Mouse (Mus musculus): Measurements from ENCODE around the gene Acvr2a.
"Not testable (repeated sequence)": the region's sequence is repeated elsewhere in the genome, so short reads cannot be mapped to it uniquely, and the experiment has no call there.

Gene Acvr2a

DNA sequence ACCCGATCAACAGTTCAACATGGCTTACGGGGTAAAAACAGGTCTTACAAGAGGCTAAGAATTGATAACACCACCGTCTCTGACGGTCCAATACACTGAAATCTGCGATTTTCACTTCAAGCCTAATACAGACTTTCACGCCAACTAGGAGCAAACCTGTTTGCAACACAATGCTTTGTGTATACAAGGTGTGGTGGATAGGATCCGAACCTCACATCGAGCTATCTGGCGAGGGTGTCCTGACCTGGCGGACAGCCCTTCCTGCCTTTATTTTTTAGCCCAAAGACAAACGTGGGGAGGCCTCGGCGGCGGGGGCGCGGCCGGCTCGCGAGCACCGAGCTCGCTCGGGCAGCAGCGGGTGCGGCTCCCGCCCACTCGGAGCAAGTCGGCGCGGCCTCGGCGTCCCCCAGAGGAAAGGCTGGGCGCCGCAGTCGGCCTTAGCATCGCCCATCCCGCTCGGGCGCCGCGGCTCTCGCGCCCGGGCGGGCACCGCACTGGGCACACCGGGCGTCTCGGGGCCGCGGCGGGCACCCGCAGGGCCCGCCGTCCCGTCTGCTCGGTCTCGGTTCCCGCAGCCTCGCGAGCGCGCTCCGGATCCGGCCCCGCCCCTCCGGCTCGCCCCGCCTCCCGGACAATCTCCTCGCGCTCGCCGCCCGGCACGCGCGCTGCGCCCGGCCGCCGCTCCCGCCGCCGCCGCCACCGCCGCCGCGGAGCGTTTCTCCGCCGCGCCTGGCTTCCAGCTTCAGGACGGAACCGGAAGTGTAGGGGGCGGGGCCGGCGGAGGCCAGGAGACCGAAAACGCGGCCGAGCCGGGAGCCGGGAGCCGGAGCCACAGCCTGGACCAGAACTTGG lies at the start of gene Acvr2a:
TSS of gene Acvr2a (plus strand) at position 739 of the 852 bp plus-strand sequence.
- peak; percentile 87 to 92 for DNase-seq (ENCODE audit: low spot score in 2 of 2)

DNA sequence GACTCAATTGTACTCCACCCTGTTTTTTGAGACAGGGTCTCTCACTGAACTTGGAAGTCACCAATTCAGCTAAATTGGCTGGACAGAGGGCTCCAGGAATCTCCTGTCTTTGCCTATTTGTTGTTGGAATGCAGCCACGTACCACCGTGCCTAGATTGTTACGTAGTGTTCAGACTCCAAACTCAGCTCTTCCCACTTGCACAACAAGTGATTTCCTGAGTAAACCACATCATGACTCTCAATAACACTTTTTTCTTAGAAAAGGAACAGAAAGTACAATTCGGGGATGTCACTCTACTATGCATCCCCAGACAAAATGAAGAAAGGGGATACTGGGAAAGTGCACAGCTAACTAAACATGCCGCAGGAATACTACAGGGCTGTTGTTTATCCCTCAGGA lies 47.4 kb upstream of the Acvr2a start:
- no peak for DNase-seq (ENCODE audit: low spot score in 2 of 2)

DNA sequence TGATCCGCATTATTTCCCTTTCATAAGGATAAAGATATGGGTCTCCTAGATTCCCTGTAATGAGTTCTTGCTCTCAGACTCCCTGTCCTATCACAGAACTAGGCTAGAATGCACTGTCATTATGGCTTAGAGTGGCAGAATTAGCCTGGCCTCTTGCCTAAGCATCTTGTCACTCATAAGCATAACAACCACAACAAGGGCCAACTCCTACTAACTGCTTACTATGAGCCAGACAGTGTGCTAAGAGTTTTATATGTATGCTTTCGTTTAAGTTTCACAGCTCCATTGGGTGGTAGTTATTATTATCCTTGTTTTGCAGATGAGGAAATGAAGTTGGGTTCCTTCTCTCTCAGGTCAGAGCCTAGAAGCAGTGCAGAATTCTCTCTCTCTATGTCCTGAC lies 46.1 kb upstream of the Acvr2a start:
- DNase-seq (ENCODE audit: low spot score in 2 of 2): no peak

DNA sequence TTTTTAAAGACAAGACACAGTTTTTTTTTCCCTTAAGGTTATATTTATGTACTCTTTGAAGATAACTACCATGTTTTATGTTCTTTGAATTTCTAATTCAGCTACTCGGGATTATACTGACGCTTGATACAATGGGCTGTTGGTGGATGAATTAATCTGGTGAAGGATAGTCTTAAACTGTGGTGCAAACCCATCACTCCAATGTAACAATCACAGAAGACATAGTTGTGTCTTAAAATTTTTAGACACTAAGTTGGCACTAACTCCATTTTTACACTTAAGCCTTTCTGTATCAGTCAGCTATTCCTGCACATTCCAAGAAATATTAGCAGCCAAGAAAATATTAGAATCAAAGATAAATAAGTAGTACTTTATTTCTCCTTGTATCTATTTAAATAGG lies 45.7 kb upstream of the Acvr2a start:
- no peak for DNase-seq (ENCODE audit: low spot score in 2 of 2)

DNA sequence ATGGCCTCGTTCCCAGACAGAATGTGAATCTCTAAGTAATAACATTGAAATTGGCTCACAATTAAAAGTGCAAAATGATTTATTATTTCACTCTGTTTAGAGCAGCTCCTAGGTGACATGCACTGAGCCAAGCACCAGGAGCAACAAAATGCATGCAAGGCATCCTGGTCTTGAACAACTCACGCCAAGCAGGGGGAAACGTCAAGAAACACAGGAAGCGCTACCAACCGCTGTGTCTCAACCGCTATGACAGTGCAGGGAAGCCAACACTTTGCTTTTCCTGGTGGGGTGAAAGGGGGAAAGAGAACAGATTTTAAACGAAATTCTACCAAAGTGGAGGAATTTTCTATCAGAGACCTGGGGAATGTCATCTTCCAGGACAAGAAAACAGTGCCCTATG lies 43.8 kb upstream of the Acvr2a start:
- no peak for DNase-seq (ENCODE audit: low spot score in 2 of 2)

DNA sequence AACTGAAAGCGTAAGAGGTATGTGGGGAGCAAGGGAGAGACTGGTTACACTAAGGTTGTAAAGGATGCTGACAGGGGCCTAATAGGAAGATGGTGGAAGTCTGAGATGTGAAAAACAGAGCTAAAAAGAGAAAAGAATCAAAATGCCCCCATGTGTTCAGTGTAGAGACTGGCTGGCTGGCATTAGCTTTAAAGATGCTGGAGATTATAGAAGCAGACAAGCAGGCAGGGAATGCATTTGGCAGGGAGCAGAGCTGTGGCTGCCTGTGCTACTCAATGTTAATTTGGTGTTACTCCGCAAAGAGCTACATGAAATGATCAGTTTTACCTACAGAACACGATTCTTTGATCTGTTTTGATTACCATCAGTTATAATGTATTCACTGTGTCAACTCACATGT lies 43.3 kb upstream of the Acvr2a start:
- DNase-seq (ENCODE audit: low spot score in 2 of 2): no peak

DNA sequence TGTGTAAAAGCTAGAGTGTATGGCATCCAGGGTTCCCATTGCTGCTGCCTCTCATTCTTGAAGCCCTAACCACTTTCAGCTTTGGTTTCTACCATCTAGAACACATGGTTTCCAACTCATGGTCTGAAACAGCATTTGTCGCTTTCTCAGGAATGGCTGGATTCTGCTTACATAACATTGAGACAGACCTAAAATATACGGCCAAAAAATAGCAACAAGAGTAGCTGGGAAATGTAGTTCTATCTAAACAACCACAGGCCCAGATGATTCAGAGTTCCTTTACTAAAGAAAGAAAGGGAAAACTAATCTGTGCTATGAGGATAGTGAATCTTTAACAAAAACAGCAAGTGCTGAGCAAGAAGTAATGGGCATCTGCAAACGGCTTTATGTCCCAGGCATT lies 38.6 kb upstream of the Acvr2a start:
- DNase-seq (ENCODE audit: low spot score in 2 of 2): no peak

DNA sequence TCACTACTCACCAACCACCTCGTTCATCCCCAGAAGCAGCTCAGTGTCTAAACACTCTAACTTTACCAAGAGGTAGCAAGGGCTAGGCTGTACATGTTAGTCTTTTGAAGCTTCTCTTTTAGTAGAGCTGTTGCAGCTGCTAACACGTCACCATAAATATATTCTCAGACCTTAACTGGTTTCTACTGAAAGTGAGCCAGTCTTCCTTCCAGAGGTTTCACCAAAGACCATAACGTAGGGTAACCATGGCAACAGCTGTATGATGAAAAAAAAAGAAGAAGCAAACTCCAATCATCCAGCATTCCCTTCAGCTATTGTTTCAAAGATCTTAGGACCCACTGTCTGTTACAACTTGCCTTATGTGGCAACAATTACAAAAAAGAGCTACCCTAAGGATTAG lies 25.0 kb upstream of the Acvr2a start:
- DNase-seq (ENCODE audit: low spot score in 2 of 2): no peak

DNA sequence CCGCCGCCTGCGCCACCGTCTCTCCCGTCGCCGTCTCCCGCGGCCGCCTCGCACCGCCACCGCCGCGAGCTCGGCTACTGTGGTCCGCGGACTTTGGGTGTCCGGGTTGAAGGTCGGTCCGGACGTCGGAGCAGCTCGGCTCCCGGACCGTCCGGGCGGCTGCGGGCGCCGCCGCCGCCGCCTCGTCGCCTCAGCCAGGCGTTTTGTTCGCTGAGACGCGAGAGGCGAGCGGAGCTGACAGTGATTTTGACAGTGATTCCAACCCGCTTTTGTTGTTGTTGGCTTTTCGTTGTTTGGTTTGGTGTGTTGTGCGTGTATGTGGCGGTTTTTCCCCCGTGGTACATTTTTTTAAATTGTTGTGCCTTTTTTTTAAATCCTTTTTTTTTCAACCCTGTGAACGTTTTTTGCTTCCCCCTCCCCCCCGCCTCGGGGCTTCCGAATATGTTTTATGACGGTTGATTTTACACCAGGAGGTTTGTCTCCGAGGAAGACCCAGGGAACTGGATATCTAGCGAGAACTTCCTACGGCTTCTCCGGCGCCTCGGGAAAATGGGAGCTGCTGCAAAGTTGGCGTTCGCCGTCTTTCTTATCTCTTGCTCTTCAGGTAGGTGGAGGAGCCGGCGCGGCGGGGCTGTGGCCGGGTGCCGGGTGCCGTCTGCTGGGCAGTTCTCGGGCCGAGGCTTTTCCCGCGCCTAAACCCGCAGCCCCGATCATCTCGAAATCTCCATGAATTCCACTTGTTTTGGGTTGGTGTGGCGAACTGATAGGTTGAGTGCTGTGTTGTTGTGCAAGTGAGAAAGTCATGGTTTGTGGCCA lies 522 bp downstream of the Acvr2a start:
- DNase-seq (ENCODE audit: low spot score in 2 of 2): peak; percentile 29 to 49

DNA sequence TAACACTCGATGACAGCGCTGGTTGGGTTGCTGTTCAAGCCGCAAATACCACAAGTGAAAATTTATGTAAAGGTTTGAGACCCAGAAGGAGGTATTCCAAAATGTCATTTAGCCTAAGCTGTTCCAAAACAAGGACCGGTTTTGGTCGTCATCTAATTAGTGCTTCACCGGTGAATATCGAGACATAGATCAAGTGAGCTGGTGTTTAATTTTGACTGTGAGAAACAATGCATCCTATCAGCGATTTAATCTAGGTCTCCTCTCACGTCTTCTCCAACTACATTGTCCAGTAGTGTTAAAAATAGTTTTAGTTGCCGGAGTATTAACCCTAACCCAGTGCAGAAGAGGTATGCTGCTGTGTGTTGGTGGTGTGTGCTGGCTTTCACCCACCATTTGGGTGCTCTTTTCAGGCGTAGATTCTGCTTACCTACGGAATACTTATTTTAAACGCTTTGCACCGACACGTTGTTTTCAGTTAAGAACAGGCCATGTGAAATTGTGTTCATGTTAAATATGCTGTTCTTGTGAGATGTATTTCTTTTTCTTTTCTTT lies 1.2 kb downstream of the Acvr2a start:
- no peak for DNase-seq (ENCODE audit: low spot score in 2 of 2)

DNA sequence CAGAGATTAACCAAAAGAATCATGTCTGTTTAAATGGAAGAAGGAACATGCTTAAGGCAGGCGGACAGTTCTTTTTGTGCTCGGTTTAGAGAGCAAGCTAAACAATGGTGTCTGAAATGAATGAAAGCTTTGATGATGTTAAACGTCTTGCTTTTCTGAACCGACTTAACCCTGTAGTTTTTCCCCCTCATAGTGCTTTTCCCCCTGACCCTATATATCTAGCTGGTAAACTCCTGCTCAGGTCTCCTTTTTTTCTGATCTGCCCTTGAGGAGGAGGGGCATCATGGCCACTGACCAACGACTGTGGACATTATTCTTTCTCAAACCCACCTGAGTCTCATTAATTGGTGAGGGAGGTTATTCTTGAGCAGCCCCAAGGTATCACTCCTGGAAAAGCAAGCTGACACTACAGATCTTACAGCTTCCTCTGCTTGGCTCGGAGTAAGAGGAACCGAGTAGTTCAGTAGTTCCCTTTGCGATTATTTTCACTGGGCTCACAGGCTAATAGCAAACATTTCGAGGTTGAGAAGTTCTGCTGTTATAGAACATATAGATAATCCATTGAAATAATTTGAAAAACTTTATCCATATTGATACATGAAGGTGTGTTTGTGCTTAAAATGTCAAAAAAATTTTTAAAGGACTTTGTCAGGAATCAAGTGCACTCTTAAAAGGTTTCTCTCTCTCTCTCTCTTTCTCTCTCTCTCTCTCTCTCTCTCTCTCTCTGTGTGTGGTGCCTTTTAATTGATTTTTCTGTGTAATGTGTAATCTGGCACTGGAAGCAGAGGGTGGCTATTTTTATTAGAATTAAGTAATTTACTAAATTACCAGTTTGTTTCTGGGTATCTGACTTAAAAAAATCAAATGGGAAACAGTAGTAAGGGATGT lies 2.5 kb downstream of the Acvr2a start:
- no peak for DNase-seq (ENCODE audit: low spot score in 2 of 2)

DNA sequence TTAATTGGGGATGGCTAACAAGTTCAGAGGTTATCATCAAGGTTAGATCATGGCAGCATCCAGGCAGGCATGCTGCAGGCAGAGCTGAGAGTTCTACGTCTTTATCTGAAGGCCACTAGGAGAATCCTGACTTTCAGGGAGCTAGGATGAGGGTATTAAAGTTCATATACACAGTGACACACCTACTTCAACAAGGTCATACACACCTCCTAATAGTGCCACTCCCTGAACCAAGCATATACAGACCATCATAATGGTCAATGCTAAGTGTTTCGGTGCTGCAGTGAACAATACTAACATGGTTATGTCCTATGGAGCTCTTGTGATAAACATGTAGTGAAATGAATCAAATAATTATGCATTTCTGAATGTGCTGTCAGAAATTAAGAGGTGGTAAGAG lies 12.0 kb downstream of the Acvr2a start:
- no peak for DNase-seq (ENCODE audit: low spot score in 2 of 2)

DNA sequence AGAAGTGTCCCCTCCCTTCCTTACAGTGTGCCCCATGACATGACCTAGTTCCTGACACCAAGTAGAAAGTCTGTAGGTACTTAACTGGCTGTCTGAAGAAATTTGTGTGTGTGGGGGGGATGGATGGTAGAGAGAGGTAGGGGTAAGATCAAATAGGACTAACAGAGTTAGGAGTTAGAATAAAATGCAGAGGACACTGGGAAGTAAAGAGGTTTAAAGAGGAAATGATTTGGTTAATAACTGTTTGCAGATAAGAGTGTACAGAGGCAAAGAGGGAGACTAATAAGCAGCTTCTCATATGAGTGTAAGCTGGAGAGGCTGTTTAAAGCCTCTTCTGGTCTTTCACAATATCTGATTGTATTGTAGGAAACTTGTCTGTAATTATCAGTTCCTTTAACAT lies 12.5 kb downstream of the Acvr2a start:
- no peak for DNase-seq (ENCODE audit: low spot score in 2 of 2)

DNA sequence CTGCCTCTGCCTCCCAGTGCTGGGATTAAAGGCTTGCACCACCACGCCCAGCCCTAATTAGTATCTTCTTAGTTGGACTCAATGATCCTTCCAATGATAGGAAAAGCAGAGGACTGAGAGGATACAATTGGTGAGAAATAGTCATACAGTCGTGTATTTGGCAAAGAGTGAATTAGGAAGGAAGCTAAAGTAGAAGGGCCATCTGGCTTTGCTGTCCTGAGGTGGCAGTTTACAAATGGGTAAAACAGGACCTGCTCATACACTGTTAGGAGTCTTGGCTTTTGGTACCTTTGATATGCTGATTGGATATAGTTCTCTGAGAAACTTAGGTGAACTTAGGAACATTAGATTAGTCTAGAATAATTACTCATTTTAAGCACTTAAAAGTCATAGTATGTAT lies 16.6 kb downstream of the Acvr2a start:
- no peak for DNase-seq (ENCODE audit: low spot score in 2 of 2)

DNA sequence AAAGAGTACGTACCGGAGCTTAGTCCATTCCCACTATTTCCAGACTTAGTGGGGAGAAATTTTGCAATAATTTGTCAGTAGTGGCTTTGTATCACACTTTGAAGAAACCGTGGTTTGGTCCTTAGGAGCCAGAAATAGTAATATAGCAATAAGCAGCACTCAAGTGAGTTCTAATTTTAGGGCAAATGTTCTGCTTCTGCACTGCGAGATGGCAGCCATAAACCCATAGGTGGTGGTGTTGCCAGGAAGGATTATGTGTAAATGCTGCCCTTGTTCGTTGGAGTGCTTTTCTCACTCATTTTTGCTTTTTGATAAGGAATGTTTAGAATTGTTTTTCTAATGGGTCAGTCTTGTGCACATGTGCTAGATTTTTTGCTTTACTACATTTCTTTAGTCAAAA lies 18.4 kb downstream of the Acvr2a start:
- DNase-seq (ENCODE audit: low spot score in 2 of 2): no peak

DNA sequence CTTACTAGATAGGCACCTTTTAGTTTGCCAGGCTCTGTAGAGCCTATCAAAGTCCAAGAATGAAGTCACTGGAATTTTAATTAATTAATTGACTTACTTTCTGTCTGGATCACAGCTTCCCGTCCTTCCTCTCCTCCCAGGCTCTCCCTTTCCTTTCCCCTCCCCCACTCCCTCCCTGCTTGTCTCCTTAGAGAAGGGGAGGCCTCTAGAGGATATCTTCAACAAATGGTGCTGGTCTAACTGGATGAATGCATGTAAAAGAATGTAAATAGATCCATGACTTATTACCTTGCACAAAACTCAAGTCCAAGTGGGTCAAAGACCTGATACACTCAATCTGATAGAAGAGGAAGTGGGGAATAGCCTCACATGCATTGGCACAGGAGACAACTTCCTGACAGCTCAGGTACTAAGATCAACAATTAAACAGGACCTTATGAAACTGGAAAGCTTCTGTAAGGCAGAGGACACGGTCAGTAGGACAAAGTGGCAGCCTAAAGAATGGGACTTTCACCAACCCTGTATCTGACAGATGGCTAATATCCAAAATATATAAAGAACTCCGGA lies 20.1 kb downstream of the Acvr2a start:
- no peak for DNase-seq (ENCODE audit: low spot score in 2 of 2)

DNA sequence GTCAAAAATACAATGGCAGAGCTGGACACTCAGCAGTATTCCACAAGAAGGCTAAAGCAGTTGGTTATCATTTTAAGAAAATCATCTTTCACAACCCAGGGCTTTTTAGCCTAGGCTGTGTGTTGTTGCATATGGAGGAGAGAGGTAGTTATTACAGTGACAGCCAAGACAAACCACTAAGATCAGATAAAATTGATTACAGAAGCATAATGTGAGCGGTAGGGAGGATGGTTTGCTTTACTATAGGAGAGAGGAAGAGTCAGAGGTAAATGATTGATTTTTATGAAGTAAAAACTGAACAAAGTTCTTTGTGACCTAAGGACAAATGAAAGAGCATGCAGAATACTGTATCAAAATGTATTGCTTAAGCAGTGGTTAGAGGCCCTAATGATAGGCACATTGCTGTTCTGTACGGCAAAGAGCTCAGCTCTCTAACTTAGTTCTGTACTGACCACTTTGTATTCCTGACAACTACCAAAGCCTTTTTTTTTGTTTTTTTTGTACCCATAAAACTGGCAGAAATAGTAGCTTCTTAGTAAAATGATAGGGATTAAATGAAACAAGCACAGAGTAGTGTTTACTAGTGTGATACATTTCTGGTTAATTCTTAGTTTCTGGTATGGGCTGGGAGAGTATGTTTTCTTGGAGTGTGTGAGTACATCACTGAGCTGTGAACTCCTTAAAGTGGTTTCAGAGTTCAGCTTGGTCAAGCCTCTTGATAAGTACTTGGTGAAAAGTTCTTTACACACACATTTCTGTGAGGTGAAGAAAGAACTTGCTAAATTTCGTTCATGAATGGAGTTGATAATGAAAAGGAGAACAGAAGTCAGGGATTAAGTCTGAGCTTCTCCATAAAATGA lies 27.9 kb downstream of the Acvr2a start:
- DNase-seq (ENCODE audit: low spot score in 2 of 2): no peak

DNA sequence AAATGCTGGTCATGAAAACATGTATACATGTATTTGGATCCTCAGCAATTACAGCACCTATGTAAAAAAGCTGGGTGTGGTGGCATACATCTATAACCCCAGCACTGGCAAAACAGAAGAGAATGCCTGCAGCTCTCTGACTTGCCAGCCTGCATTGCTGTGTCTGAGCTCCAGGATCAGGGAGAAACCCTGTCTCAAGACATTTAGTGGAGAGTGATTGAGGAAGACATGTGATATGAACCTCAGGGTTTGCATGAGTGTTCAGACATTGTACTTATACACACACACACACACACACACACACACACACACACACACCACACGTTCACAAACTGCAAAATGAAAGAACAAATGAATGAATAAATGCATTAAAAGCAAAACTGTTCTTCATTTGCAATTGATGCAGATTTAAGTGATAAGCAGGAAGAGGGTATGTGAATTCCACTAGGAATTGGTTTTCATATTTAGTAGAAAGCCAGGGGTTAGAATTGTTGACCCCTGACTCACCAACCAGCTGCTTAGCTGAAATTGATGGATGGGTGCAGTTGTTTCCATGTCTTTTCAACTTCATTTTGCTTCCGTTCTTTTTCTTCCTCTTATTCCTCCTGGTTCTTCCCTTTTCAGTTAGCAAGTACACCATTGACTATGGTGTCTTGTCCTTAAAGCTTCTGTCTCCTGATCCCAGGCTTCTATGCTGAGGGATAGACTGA lies 32.9 kb downstream of the Acvr2a start:
- DNase-seq (ENCODE audit: low spot score in 2 of 2): no peak

DNA sequence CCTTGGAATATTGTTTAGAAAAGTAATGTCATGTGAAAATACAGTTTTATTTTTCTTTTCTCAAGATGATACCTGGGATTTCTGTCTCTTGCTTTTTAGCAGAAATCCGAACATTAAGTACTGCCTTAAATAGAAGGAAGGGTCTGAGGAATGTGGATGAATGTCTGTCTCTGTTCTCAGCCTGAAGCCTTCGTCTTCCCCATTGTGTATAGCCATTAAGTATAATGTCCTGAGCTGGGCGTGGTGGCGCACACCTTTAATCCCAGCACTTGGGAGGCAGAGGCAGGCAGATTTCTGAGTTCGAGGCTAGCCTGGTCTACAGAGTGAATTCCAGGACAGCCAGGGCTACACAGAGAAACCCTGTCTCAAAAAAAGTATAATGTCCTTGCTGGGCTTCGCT lies 51.7 kb downstream of the Acvr2a start:
- not testable (repeated sequence) for DNase-seq (ENCODE audit: low spot score in 2 of 2)

Data from urinary bladder, adult 18-20 months (tissue).